Mouse (Mus musculus) C2C12 (cell line): ENCODE data around the gene Zfp800. TPM values are rescaled to one million over a fixed set of nuclear protein-coding genes. Genes with fewer than 3 reads are reported as not detected.
A peak's percentile ranks its signal among the peaks of the same experiment; 100 is the strongest.

Source experiments
- H3K27me3 ChIP-seq: one replicate; pipeline ENCODE4 v1.6.1; 2011; ENCODE audit not compliant: control insufficient read depth, insufficient read depth, insufficient read length
- H3K36me3 ChIP-seq: one replicate; pipeline ENCODE4 v1.6.1; 2011; ENCODE audit not compliant: control insufficient read depth, insufficient read depth
- H3K4me3 ChIP-seq: one replicate; pipeline ENCODE4 v1.5.1; 2011; ENCODE audit warnings: mild to moderate bottlenecking, control low read depth; ENCODE audit not compliant: poor library complexity, insufficient read depth, severe bottlenecking
- H3K79me2 ChIP-seq: one replicate; pipeline ENCODE4 v1.6.1; 2011; ENCODE audit not compliant: control insufficient read depth, insufficient read depth
- H3K79me3 ChIP-seq: one replicate; pipeline ENCODE4 v1.6.1; 2011; ENCODE audit warnings: low read depth, control low read depth
- H3ac ChIP-seq: one replicate; pipeline ENCODE3; 2011; ENCODE audit warnings: low read depth; ENCODE audit not compliant: control insufficient read depth, insufficient read length
- CEBPB ChIP-seq: IDR thresholded peaks from one replicate; pipeline ENCODE4 v1.6.1; 2011; ENCODE audit warnings: low read depth, mild to moderate bottlenecking, control low read depth, moderate library complexity
- CTCF ChIP-seq: IDR thresholded peaks from one replicate; pipeline ENCODE4 v1.5.1; 2011; ENCODE audit not compliant: control insufficient read depth, insufficient read depth, insufficient read length
- FOSL1 ChIP-seq: IDR thresholded peaks from one replicate; pipeline ENCODE4 v1.8.0; 2011; ENCODE audit warnings: mild to moderate bottlenecking, low read length; ENCODE audit not compliant: poor library complexity, insufficient read depth, severe bottlenecking
- MAX ChIP-seq: IDR thresholded peaks from one replicate; pipeline ENCODE4 v1.6.1; 2011; ENCODE audit warnings: mild to moderate bottlenecking, control low read depth
- MYOD1 ChIP-seq: IDR thresholded peaks from one replicate; pipeline ENCODE4 v1.6.1; 2011; ENCODE audit warnings: low read depth; ENCODE audit not compliant: control insufficient read depth, insufficient read length
- MYOG ChIP-seq: IDR thresholded peaks from one replicate; pipeline ENCODE4 v1.6.1; 2011; ENCODE audit not compliant: control insufficient read depth, insufficient read length; ENCODE audit errors: extremely low read depth
- USF1 ChIP-seq: IDR thresholded peaks from one replicate; pipeline ENCODE4 v1.6.1; 2011; ENCODE audit warnings: low read depth, mild to moderate bottlenecking, control low read depth, moderate library complexity
- polyA plus RNA-seq: library from polyadenylated mRNA; unstranded; fragments of >200 nt; fragmentation: generic; extraction: Trizol; gene quantifications from one replicate; pipeline ENCODE4 v1.2.1, GENCODE M21; 2012; ENCODE audit warnings: missing spikeins

Zfp800 gene
- polyA plus RNA-seq, 1 experiment, result 2.5 TPM

- Histone ChIP-seq H3ac (peak overlapping the region; percentile 84), H3K79me2 (peaks cover 32% of the 10 kb centered on the region)
- TF ChIP-seq MYOG, result no peak
- TF ChIP-seq MYOD1, result no peak
- peak; percentile 30 for TF ChIP-seq MAX
- TF ChIP-seq FOSL1, result no peak
- TF ChIP-seq CTCF, result peak; percentile 34
- peak; percentile 86 for TF ChIP-seq CEBPB
- TF ChIP-seq USF1, result no peak
These were observed 23.7 kb upstream of the Zfp800 start for GRCm38 (mm10) chr6:28421469-28422000.

GRCm38 (mm10) chr6:28420865-28421264, 23.1 kb upstream of the Zfp800 start:
- H3K79me2 ChIP-seq, result peaks cover 32% of the 10 kb centered on the region
- peak overlapping the region; percentile 56 for H3K4me3 ChIP-seq
- H3K79me3 ChIP-seq, result peaks cover 14% of the 10 kb centered on the region
- H3K36me3 ChIP-seq, result peaks cover 9% of the 10 kb centered on the region
- TF ChIP-seq FOSL1 (no peak), MAX (no peak), CEBPB (no peak), MYOD1 (no peak), USF1 (no peak), MYOG (no peak), CTCF (no peak)
- peak overlapping the region; percentile 84 for H3ac ChIP-seq
- H3K27me3 ChIP-seq, result no peaks in the 10 kb centered on the region

More at GRCm38 (mm10) chr6:28421469-28422000, 23.7 kb upstream of the Zfp800 start:
- peak overlapping the region; percentile 56 for H3K4me3 ChIP-seq
- H3K27me3 ChIP-seq, result no peaks in the 10 kb centered on the region
- peaks cover 14% of the 10 kb centered on the region for H3K79me3 ChIP-seq
- H3K36me3 ChIP-seq, result peaks cover 10% of the 10 kb centered on the region

GRCm38 (mm10) chr6:28420361-28420760, 22.6 kb upstream of the Zfp800 start:
- Histone ChIP-seq H3K27me3 (no peaks in the 10 kb centered on the region), H3K36me3 (peaks cover 9% of the 10 kb centered on the region), H3K79me3 (peaks cover 14% of the 10 kb centered on the region), H3K79me2 (peaks cover 32% of the 10 kb centered on the region), H3K4me3 (peak overlapping the region; percentile 56), H3ac (no peak overlapping the region)
- no peak for TF ChIP-seq USF1
- no peak for TF ChIP-seq MYOD1

- Histone ChIP-seq H3K36me3 (peaks cover 9% of the 10 kb centered on the region), H3K27me3 (no peaks in the 10 kb centered on the region), H3K79me3 (peaks cover 10% of the 10 kb centered on the region), H3K79me2 (peaks cover 28% of the 10 kb centered on the region), H3K4me3 (no peak overlapping the region), H3ac (no peak overlapping the region)
- TF ChIP-seq CEBPB (no peak), FOSL1 (no peak), MYOG (no peak), CTCF (no peak), MAX (no peak), MYOD1 (no peak), USF1 (no peak)
These were observed 21.9 kb upstream of the Zfp800 start for GRCm38 (mm10) chr6:28419673-28420072.

DNA sequence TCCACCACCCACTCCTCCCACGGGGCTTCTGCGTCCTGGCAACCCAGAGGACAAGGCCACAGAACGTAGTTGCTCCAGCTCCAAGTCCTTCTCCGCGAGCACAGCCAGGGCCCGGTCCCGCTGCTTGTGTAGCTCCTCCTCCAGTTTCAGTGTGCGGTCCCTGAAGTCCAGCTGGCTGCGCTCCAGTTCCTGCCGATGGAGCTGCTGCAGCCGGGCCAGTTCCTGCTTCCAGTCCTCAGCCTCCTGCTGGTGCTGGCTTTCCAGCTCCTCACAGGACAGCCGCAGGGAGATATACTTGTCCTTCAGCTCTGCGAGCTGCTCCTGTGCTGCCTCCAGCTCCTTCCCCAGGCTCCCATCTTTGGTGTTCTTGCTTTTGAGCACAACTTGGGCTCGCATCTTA, 20.6 kb upstream of the Zfp800 start:
- Histone ChIP-seq H3K79me3 (peaks cover 7% of the 10 kb centered on the region), H3K4me3 (no peak overlapping the region), H3K79me2 (peaks cover 17% of the 10 kb centered on the region), H3K27me3 (no peaks in the 10 kb centered on the region), H3K36me3 (peaks cover 9% of the 10 kb centered on the region), H3ac (no peak overlapping the region)
- TF ChIP-seq MYOG (no peak), CEBPB (no peak), FOSL1 (no peak), CTCF (no peak), MYOD1 (no peak)

DNA sequence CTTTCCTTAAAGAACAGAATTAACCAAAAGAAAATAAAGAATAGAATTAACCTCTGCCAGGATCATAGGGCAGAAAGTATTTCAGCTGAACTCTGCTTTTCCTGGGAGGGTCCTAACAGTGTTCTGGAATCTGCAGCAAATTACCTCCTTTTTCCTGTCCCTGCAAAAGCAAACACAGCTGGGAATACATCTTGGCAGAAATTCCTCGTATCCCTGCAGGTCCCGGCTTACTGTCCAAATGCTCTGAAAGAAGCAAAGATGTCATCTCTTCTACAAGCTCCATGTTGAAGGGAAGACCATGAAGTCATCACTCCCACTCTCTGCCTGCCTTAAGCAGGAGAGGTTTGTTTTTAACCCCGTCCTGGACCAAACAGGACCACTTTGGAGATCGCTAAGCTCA, 19.2 kb upstream of the Zfp800 start:
- Histone ChIP-seq H3K36me3 (peaks cover 9% of the 10 kb centered on the region), H3K4me3 (no peak overlapping the region), H3ac (no peak overlapping the region), H3K79me2 (peaks cover 17% of the 10 kb centered on the region), H3K27me3 (no peaks in the 10 kb centered on the region), H3K79me3 (peaks cover 7% of the 10 kb centered on the region)
- no peak for TF ChIP-seq MAX
- no peak for TF ChIP-seq FOSL1
- TF ChIP-seq MYOD1, result no peak
- no peak for TF ChIP-seq CEBPB
- no peak for TF ChIP-seq MYOG
- TF ChIP-seq CTCF, result no peak
- no peak for TF ChIP-seq USF1
